Mouse (Mus musculus): ENCODE results near the gene Impad1.

- TF ChIP-seq CTCF (IDR thresholded peaks at IDR 0.05) (no peak), EP300 (IDR thresholded peaks at IDR 0.05) (no peak)
Observed at GRCm38 (mm10) chr4:4792141-4792991, 789 bp downstream of the Impad1 start.
